Mouse (Mus musculus) embryonic fibroblast, embryonic 13.5 days (primary cell): ENCODE data around the gene Cfap299. TPM values are rescaled to one million over a fixed set of nuclear protein-coding genes. Genes with fewer than 3 reads are reported as not detected.

Source experiments
- H3K27ac ChIP-seq: 2 replicates; pipeline ENCODE4 v1.5.1; 2012; ENCODE audit warnings: low read length, control low read depth, inconsistent platforms; ENCODE audit not compliant: insufficient read depth
- H3K4me1 ChIP-seq: 2 replicates; pipeline ENCODE4 v1.6.1; 2011; ENCODE audit warnings: low read length; ENCODE audit not compliant: control insufficient read depth, insufficient read depth
- H3K4me3 ChIP-seq: 2 replicates; pipeline ENCODE4 v1.5.1; 2011; ENCODE audit warnings: mild to moderate bottlenecking, control low read depth, low read length; ENCODE audit not compliant: insufficient read depth
- CTCF ChIP-seq: IDR thresholded peaks from 2 replicates; pipeline ENCODE4 v1.5.1; 2011; ENCODE audit warnings: mild to moderate bottlenecking, control low read depth, low read length, moderate library complexity, borderline replicate concordance; ENCODE audit not compliant: insufficient read depth
- POLR2A ChIP-seq: IDR thresholded peaks from 2 replicates; pipeline ENCODE4 v1.6.1; 2011; ENCODE audit warnings: low read depth, mild to moderate bottlenecking, control low read depth, low read length, moderate library complexity
- polyA plus RNA-seq: library from polyadenylated mRNA; stranded (reverse); fragments of >200 nt; gene quantifications from 2 replicates; pipeline ENCODE4 v1.2.4, GENCODE M21; 2011; ENCODE audit warnings: low read depth; ENCODE audit not compliant: missing spikeins, insufficient read length

The Cfap299 gene
- polyA plus RNA-seq, 1 experiment, result not detected

- no peak overlapping the region for H3K4me3 ChIP-seq
- H3K4me1 ChIP-seq, result peaks cover 4% of the 10 kb centered on the region; the same call in 1 of the 2 replicates
Measured at GRCm38 (mm10) chr5:98520118-98520517, 191.0 kb downstream of the Cfap299 start.

GRCm38 (mm10) chr5:98522270-98522977 is 193.3 kb downstream of the Cfap299 start:
- Histone ChIP-seq H3K4me3 (no peak overlapping the region), H3K27ac (no peak overlapping the region), H3K4me1 (0 out of 2 replicates have a peak, but pooled peaks cover 2% of the 10 kb centered on the region)
- TF ChIP-seq POLR2A (no peak), CTCF (no peak)

More at GRCm38 (mm10) chr5:98520118-98520517, 191.0 kb downstream of the Cfap299 start:
- TF ChIP-seq POLR2A (no peak), CTCF (no peak)
- H3K27ac ChIP-seq, result no peak overlapping the region

DNA sequence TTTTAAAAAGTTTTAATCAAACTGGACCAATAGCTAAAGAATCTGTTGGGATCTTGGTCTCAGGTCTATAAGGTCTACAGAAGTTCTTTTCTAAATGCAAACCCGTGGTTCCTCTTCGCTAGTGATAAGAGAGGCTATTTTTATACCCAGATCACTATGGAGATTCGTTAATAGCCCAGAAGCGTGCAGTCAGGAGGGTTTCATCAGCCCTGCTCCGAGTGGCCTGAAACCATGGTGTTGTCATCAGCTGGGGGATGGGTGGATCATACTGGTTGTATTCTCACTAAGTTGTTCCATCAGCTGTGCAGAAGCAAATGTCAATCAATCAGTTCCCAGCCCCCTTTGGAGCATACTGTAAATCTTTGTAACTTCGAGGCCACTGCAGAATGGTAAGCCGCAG is 193.9 kb downstream of the Cfap299 start:
- H3K27ac ChIP-seq, result no peak overlapping the region
- no peak overlapping the region for H3K4me3 ChIP-seq
- TF ChIP-seq POLR2A, result no peak
- no peak for TF ChIP-seq CTCF
- H3K4me1 ChIP-seq, result 0 out of 2 replicates have a peak, but pooled peaks cover 2% of the 10 kb centered on the region

DNA sequence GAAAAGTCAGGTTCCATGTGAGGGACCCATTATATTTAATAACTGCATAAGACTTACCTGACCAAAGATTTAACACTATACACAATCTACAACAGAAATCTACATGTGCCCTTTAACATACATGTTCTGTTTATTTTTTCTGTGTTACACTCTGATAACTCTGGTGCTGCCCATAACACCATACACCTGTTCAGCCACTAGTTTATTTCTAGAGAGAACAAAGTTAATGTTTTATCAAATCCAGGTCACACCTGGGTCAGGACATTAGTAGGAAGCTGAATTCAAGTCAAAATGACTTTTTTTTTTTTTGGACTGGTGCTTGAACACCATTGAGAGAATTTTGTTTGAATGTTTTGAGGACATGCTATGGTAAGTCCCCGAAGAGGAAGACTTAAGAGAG is 194.7 kb downstream of the Cfap299 start:
- H3K4me3 ChIP-seq, result no peak overlapping the region
- no peak overlapping the region for H3K27ac ChIP-seq
- TF ChIP-seq POLR2A (no peak), CTCF (no peak)

GRCm38 (mm10) chr5:98541333-98541732 is 212.2 kb downstream of the Cfap299 start:
- no peak overlapping the region for H3K4me3 ChIP-seq
- TF ChIP-seq CTCF (no peak), POLR2A (no peak)
- no peak overlapping the region for H3K27ac ChIP-seq
- H3K4me1 ChIP-seq, result no peaks in the 10 kb centered on the region

More for the DNA sequence above, 194.7 kb downstream of the Cfap299 start:
- 0 out of 2 replicates have a peak, but pooled peaks cover 2% of the 10 kb centered on the region for H3K4me1 ChIP-seq

DNA sequence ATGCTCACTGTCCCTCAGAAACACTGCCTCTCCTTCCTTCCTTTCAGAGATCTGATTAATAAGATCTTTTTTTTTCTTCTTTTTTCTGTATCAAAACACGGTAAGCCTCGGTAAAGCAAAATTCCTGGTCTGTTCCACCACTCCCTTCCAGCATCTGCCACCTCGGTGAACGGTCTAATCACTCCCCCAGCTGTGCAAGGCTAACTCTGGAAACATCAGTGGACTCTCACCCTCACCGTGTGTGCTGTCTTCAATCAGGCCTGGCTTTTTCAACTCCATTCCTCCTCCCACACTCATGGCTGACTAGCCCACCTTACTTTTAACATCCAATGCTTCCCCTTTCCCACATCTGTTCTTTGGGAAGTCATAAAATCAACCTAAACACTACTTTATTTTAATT is 221.2 kb downstream of the Cfap299 start:
- H3K27ac ChIP-seq, result no peak overlapping the region
- H3K4me3 ChIP-seq, result no peak overlapping the region
- no peaks in the 10 kb centered on the region for H3K4me1 ChIP-seq
- TF ChIP-seq CTCF, result no peak
- no peak for TF ChIP-seq POLR2A

DNA sequence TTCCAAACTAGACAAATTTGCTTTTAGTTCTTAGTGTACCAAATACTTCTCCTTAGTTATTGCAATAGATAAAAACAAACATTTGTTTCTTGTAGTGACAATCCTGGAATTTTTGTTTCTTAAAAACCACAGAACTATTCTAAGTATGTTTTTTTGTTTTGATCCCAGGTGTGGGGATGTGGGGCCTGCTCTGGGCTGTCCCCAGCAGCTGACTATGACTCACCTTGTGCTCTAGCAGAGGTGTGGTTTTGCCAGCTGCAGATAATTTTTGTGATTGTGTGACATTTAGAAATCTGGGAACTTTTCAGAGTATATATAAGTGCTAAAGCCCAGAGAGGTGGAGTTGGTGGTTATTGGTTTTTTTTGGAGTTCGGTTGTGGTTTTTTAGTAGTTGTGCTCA is 221.8 kb downstream of the Cfap299 start:
- Histone ChIP-seq H3K4me1 (no peaks in the 10 kb centered on the region), H3K4me3 (no peak overlapping the region), H3K27ac (no peak overlapping the region)
- TF ChIP-seq POLR2A, result no peak
- TF ChIP-seq CTCF, result no peak

GRCm38 (mm10) chr5:98552395-98552794 is 223.3 kb downstream of the Cfap299 start, which contains the start of gene Gm11111:
Gene Gm11111 (plus strand): TSS chr5:98552695.
- Histone ChIP-seq H3K4me3 (no peak within 1 kb of the TSS), H3K4me1 (no peaks in the 10 kb centered on the region), H3K27ac (no peak within 1 kb of the TSS)
- no peak for TF ChIP-seq CTCF
- TF ChIP-seq POLR2A, result no peak

GRCm38 (mm10) chr5:98552811-98553601 is 223.9 kb downstream of the Cfap299 start:
- Histone ChIP-seq H3K4me3 (no peak overlapping the region), H3K27ac (no peak overlapping the region), H3K4me1 (no peaks in the 10 kb centered on the region)
- TF ChIP-seq POLR2A, result no peak
- TF ChIP-seq CTCF, result no peak

DNA sequence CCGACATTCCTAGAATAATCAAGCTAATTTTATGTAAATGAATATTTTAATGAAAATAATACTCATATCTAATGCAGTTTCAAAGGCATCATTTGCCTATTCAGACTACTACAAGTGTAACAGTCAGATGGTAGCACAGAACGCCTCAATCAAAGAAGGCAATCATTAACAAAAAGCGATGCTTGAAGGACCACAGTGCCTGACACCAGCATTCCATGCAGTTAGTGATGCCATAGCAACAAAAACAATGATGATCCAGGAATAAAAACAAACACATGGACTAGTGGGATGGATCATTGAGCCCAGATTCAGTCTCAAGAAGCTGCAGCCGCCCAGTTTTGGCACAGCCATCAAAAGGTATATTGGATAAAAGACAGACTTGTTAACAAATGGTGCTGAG is 232.2 kb downstream of the Cfap299 start:
- Histone ChIP-seq H3K27ac (no peak overlapping the region), H3K4me3 (no peak overlapping the region), H3K4me1 (no peaks in the 10 kb centered on the region)
- TF ChIP-seq POLR2A (no peak), CTCF (no peak)
